Mouse (Mus musculus) C2C12 (cell line): ENCODE data around the gene Kpna6.

Experiments used
- CTCF ChIP-seq: IDR thresholded peaks from one replicate; pipeline ENCODE4 v1.5.1; 2011; ENCODE audit not compliant: control insufficient read depth, insufficient read depth, insufficient read length
- MAX ChIP-seq: IDR thresholded peaks from one replicate; pipeline ENCODE4 v1.6.1; 2011; ENCODE audit warnings: mild to moderate bottlenecking, control low read depth
- MYOD1 ChIP-seq: IDR thresholded peaks from one replicate; pipeline ENCODE4 v1.6.1; 2011; ENCODE audit warnings: low read depth; ENCODE audit not compliant: control insufficient read depth, insufficient read length
- MYOG ChIP-seq: IDR thresholded peaks from one replicate; pipeline ENCODE4 v1.6.1; 2011; ENCODE audit not compliant: control insufficient read depth, insufficient read length; ENCODE audit errors: extremely low read depth
- USF1 ChIP-seq: IDR thresholded peaks from one replicate; pipeline ENCODE4 v1.6.1; 2011; ENCODE audit warnings: low read depth, mild to moderate bottlenecking, control low read depth, moderate library complexity

DNA sequence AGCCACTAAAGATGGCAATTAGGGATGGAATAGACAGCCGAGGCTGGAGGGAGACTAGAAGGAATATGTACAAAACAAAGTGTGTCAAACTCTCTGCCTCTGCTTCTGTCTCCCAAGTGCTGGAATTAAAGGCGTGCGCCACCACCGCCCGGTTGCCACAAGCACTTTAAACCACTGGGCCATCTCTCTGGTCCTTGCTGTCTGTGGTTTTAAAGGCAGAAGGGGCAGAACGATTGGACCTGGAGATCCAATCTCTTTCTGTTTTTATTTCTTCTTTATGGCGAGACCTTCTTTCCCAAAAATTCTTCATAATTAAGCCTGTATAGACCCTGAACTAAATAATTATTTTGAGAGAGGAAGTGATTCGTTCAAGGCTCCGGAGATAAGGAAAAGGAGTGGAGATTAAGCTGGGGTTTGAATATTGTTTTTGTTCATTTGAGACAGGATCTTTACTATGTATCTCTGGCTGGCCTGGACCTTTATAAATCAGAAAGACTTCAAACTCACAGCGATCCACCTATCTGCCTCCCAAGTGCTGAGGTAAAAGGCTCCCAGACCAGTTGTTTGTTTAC is 397 bp upstream of the Kpna6 start:
- TF ChIP-seq CTCF (no peak), MAX (no peak), MYOG (no peak), USF1 (no peak), MYOD1 (no peak)
